Mouse (Mus musculus) megakaryocyte, embryonic 14.5 days (primary cell): Measurements from ENCODE around the gene Sos2.

Experiments used
- FLI1 ChIP-seq: IDR thresholded peaks from 2 replicates; pipeline ENCODE4 v1.6.1; 2012; ENCODE audit warnings: low read length, inconsistent platforms, mixed read lengths
- GATA1 ChIP-seq: IDR thresholded peaks from 3 replicates; pipeline ENCODE4 v1.6.1; 2012; ENCODE audit warnings: mixed read lengths, low read length, inconsistent platforms, borderline replicate concordance

DNA sequence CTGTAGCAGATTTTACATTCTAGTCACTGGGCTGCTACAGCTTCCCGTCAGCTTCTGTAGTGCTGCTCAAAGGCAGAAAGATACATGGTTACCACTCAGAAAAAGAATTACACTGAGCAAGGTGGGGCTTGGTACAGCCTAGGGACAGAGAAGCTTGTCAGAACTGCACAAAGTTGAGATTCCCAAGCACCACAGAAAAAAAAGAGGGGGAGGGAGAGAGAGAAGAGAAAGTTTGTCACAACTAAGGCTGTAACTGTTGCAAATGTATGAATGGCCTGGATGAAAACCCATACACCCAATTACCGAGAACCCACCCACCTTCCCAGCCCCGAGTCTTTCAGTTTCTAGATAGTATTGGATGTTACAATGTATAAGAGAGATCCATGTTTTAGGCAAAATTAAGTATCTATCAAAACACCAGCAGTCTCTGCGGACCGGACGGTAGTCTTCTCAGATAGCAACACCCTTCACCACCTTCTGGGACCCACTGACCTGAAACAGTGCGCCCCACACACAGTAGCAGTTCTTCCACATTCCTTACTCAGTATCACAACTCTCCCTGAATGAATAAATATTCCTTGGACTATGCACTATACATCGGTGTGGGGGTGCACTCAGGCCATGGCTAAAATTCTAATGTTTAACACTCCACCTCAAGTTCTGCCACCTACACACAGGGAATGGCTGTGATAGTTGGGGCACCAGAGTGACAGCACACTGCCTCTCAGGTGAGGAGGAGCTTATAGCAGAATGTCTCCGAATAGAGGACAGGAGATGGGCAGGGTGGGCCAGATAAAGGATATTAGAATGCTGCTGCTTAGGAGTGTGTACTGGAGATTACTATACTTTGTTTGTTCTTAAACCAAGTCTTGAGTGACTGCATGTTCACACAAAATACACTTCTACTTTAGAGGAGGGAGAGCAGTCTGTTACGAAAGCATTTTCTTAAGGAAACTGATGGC lies 6.8 kb downstream of the Sos2 start:
- TF ChIP-seq FLI1, result no peak
- TF ChIP-seq GATA1, result no peak
